Mouse (Mus musculus) yolk sac, embryonic 10.5 days (tissue): ENCODE measurements around the gene Gm26620.

Source experiments
- DNase-seq: peaks from one replicate; pipeline ENCODE4 v3.0.0-alpha.2; 2017; ENCODE audit warnings: low spot score

Gm26620 gene

DNA sequence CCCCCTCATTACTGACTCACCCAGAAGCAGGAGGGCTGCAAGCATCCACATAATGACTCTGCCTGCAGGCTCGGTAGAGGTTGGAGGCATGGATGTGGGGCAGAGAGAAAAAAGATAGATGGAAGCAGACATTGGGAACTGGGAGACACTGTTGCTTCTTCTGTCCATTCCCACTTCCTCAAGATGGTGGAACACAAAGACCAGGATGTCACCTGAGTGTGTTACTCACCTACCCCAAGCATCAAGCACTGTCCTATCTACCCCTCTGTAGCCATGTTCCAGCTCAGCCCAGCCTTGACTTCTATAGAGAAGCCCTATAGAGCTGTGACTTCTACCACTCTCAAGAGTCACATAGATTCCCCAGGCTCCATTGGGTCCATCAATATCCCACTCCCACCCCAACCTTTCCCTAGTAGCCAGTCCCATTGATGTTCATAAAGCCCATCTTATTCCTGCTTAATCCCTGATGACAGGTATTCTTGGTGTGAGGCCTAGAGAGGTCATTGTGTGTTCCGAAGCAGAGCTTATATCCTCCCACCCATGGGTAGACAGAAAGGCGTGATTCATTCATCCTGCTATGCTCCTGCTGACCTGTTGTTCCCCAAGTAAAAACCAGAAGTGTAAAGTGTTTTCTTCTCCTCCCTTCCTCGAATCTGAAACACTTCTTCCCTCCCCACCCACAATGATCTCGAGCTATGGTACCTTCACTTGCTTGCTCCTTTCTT, 28.2 kb downstream of the Gm26620 start, which contains the start of gene Fcrlb:
Gene Fcrlb (minus strand): TSS at position 51 of the 725 bp plus-strand sequence.
- no peak for DNase-seq

DNA sequence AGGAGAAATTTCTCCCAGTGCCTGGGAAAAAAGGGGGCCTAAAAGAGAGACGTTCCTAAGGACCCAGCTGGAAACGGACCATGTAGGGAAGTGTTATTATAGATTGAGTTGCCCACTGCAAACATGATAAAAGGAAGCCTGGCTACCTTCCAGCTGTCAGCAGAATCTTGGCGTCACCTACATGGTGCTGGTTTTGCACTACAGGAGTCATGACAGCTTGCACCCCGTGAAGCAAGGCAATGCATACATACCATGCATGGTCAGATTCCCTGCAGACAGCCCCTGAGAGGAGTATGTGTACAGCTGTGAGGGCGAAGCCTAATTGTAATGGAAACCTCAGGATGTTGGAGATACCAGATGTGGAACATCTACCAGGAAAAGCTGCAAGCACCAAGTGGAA, 30.8 kb downstream of the Gm26620 start:
- no peak for DNase-seq

DNA sequence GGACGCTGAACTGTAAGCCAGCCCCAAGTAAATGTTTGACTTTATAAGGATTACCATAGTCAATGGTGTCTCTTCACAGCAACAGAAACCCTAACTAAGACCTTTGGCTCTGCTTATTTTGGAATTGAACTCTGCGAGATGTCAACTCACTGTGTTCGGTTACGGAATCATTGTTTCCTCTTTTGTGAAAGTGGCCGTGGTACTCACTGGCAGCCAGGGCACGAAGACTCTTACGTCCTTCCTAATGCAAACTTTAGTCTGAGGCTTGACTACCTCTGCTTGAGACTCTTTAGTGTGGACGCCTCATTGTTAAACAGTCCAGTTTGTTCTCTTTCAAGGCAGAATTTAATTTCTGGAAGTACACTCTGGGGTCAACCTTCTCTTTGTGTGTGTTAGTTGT, 34.4 kb downstream of the Gm26620 start:
- DNase-seq: no peak

DNA sequence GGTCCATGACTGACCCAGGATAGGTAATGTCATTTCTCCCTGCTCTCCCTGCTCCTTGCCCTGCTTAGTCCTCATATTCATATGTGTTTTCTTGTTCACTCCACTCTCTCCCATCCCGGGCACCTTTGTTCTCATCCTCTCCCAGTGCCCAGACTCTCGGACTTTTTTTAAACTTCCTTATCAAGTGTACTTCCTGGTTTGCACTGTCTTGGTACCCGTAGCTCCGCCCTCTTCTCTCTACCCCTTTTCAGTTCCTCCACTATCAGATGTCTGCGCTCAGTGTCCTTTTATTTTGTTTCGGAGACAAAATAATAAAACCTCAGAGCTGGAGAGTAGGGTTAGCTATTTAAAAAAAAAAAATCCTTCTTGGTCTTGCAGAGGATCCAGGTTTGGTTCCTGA, 39.6 kb downstream of the Gm26620 start:
- no peak for DNase-seq

DNA sequence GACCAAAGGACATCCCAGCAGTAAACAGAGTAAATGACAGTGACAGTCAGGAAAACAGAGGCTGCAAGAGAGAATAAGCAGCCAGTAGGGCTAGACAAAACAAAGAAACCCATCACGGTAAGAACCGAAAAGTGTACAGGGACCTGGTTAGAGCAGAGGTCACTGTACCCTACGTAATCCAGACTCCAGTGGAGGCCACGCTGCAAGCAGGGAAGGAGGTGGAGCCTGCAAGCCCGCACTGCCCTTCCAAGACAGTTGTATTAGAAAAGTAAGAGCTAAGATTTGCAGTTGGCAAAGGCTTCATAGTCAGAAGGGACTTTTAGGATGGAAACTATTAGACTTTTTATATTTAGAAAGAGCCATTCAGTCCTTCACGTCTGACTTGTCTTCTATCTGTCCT, 42.1 kb downstream of the Gm26620 start:
- no peak for DNase-seq

DNA sequence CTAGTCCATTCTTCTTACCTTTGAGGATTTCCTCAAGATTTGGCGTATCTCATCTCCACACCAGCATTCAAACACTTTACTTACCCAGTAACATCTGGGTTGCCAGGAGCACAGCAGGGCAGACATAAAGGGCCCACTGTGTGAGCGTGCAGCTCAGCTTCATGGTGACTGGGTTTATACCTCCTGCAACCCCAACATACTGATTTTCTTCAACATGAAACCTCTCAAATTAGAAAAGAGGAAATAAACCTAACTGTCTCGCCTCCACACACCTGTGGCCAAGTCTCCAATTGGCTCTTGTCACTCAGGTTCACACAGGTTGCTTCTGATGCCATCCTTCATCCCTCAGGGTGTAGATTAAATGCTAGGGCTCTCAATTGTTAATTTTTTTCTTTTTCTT, 42.5 kb downstream of the Gm26620 start, which contains the start of gene Fcrla:
Gene Fcrla (minus strand): TSS at position 206 of the 400 bp plus-strand sequence.
- DNase-seq: no peak

DNA sequence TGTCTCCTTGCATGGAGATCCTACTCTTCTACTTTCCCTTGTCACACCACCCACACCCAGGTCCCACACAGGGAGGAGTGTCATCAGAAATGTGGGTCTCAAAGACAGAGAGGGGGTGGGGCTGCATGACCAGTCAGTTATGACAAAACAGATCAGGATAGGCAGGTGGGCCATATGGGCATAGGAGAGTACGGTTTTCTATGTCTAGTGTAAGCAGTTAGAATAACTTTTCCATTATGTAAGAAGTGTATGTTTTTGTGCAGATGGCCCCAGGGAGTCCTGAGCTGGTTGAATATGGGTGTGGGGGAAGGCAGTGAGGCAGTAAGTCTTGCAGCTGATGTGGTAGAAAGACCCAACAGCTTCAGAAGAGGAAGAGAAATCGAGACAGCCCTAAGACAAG, 43.6 kb downstream of the Gm26620 start:
- no peak for DNase-seq

DNA sequence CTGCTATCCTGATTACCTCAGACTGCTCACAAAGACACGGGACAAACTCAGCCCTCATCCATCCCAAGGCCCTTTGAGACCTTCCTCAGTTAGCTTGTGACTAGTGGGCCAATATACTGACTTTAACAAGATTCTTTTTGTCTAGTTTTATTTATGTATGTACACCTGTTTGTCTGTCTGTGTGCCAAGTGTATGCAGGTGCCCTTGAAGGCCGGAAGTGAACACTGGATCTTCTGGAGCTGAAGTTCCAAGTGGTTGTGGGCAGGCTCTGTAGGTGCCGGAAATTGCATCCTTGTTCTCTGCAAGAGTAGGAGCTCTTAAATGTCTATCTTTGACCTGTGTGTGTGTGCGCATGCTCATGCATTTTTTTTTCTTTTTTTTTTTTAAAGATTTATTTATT, 44.4 kb downstream of the Gm26620 start:
- no peak for DNase-seq

DNA sequence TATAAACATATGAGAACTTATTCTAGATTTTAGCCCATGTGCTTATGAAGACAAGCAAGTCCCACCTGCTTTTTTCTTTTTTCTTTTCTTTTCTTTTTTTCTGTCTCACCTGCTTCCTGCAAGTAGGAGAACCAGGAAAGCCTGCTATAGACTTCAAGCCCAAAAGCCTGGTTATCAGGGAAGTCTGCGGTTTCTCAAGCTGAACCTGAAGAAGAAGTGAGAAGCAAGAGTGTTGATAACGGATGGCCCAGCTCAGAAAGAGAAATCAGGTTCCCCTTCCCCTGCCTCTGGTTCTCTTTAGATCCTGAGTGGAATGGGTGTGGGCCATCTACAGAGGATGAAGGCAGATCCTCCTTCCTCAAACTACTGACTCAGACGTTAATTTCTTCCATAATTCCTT, 47.2 kb downstream of the Gm26620 start:
- DNase-seq: no peak

DNA sequence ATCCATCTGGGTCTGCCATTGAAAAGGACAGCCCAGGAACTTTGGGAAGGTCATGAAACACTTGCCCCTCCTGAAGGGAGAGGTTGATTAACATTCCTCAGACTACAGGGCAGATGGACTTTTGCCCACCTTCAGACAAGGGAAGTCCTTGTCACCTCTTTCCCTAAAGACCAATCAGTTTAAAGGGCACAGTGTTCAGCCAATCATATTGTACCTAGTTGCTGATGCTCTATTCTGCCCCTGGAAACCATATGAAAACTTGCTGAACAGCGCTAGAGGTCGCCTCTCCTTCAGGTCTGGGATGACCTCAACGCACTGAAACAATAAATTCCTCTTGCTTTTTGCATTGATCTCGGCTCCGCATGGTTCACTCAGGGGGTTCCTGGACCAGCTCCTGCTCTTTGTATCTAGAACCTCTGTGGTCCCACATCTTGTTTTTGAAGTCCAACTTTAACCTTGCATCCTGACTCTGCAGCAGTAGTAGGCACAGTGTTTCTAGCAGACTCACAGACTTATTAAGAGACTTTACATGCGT, 48.6 kb downstream of the Gm26620 start:
- DNase-seq: no peak

DNA sequence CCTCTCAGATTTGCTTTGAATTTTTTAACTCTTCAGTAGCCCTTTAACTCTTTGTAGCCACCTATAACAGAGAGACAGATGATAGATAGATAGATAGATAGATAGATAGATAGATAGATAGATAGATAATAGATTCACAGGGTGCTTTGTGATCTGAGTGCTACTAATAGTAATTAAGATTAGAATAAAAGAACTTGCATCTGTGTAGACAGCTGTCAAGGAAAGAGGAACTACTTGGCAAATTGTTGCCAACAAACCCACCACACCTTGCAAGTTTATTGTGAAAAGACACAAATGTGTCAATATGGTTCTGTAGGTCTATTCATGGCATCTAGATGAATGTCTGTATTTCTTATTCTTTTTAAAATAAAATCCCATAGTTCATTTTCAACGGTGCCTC, 49.1 kb downstream of the Gm26620 start:
- no peak for DNase-seq

DNA sequence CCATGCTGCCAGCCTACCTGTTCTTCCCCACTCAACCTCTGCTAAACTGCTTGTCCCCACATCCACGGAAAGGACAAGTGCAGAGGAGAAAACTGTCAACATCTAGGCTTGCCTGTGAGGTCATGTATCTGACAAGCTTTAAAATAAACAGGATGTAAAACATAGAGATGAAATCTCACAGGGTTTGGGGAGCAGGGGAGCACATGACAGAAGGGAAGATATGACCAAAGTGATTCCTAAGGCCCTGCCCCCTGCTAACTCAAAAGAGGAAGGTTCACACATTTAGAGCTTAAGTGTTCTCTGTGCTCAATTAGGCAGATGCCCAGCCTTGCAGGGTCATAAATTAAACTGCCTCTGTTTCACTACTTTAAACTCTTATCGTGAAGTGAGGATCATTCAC, 49.5 kb downstream of the Gm26620 start:
- no peak for DNase-seq
